Mouse (Mus musculus) retina, postnatal 7 days (tissue): ENCODE measurements around the gene Slc13a2.

ENCODE experiments used
- DNase-seq: peaks from one replicate; pipeline ENCODE4 v3.0.0-alpha.2; 2012; ENCODE audit warnings: low read depth, low spot score

Slc13a2 gene

DNA sequence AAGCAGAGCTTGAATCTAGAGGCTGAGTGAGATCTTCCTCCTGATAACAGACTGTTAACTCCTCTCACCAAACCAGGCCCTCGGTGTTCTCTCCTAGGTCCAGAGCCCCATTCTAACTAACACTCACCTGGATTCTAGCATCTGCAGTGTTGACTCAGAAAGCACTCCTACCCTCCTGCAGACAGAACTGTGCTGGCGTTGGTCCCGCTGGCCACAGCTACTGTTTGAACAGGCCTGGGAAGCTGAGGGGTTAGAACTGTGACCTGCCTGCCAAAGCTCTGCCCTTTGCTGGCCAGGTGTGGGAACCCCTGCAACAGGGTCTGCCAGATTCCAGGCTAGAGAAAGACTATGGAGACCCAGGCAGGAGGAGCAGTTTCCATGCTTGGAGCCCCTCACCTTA is 29.3 kb downstream of the Slc13a2 start:
- DNase-seq: no peak

DNA sequence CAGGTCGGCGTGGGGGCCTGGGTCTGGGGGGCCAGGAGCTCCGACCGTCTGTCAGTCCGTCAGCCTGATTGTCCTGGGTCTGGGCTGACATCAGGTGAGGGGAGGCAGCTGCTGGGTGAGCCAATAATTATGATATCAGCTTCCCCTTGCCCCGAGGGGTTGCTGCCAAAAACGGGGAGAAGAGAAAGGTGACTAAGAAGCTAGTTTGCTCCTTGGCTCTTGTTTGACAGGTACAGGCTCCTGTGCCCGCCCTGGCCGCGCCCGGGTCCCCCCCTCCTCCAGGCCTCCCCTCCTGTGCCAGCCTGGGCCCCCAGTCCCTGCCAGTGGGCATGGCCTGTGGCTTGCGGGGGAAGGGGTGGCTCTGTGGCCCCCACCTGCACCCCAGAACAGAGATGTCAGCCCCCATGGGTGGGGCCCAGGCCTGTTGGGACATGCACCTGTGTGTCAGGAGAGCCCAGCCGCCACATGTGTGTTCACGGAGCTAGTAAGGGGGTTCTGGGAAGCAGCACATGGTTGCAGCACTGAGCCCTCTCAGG is 35.4 kb downstream of the Slc13a2 start, which contains the start of gene Foxn1:
Foxn1 (minus strand) TSS at position 51 of the 536 bp plus-strand sequence.
- no peak for DNase-seq

DNA sequence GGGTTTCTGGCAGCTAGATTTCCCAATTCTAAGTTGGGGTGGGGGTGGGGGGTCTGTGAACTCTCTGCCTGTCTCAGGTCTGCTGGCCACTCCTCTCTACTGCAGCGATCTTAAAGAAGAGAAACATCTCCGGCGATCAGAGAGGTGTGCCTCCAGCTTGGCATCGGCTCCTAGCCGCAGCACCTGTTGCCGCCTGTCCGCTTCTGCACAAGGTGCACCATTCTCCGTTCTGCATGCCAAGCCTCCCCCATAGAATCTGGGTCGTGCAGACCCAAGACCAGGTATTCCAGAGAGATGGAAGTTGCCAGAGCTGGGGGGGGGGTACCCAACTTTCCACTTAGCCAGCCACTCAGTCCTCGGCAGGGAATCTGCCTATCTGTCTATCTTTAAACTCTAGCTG is 36.2 kb downstream of the Slc13a2 start:
- no peak for DNase-seq

DNA sequence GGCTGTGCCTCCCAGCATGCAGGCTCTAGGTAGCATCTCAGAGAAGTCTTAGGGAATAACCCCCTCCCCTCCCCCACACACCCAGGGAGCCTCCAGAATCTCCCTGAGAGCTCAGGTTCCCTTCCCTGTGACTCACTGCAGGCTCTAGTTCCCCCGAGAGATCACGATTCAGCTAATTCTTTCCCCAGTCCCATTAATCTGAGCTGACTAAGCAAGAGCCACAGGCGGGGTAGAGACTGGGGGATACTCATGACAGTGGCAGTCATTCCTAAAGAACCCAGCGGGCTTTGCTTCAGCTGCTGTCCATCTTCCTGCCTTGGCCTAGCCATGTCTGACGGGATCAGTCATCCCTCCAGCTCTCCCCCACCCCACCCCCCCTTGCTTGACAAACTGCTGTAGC is 39.3 kb downstream of the Slc13a2 start:
- no peak for DNase-seq

DNA sequence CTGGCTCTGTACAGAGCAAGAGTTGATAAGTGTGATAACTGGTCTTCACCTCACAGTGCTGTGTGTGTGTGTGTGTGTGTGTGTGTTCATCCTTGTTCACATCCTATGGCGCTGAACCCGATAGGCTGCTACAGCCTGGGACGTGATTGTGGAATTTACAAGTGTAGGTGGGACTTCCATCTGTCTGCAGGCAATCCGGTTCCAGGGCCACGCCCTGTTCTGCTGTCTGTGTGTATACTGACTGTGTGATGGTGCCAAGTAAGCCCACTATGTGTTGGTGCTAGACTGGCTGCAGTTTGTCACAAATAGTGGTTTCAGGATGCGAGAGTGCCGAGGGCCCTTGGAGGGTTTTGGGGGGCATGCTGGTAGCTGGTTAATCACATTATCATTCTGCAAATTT is 39.7 kb downstream of the Slc13a2 start:
- DNase-seq: no peak

DNA sequence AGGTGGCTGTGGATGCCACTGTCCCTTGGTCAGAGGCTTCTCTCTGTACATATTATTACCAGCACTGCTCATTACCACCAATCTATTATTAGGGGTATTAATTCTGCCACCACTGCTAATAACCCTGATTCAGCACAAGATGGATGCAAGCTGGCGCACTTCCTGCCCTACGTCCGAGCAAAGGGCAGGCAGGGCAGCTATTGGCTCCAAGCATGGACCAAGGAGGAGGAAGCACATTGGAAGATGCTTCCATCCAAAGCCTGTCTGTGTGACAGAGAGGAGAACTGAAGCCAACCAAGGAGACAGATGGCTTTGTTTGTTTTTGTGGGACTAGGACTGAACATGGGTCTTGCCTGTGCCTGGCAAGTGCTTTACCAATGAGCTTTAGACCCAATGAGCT is 41.0 kb downstream of the Slc13a2 start:
- DNase-seq: no peak

DNA sequence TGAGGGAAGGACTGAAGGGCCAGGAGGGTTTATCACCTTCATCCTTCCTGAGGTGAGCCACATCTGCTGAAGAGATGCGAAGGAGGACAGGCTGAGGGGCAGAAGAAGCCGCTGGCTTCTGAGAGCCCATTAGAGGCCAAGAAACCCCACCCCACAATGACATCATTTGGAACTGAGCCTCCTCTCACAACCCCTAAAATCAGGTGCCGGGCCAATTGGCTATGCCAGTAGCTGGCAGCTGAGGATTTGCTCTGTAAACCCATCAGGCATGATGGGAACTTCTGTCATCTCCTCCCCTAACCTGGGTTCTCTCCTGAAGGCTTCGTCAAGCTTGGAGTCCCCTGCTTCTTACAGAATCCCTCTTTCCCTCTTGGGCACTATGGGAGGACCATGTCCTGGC is 41.7 kb downstream of the Slc13a2 start:
- no peak for DNase-seq

DNA sequence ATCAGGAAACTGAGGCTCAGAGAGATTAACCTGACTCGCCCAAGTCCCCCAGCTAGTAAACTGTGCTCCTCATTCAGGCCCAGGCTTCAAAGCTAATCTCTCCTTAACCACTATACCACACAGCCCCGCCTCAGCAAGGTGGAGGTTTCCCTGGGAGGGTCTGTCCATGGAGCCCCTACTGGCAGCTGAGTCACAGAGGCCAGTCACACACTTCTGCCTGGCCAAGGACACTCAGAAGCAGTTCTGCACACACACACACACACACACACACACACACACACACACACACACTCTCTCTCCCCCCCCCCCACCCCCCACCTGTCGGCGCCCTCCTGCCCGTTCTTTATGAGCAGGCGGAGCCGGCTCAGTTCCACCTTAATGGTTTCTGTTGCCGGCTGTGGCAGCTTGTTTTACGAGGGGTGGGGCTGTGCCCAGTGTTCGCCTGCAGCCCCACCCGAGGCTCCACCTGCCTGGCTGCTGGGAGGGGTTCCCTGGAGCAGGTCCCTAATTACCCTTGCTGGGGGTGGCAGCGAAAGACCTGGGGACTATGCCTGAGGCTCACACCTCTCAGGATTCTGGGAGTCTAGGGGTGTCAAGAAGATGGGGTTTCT is 44.4 kb downstream of the Slc13a2 start:
- no peak for DNase-seq

DNA sequence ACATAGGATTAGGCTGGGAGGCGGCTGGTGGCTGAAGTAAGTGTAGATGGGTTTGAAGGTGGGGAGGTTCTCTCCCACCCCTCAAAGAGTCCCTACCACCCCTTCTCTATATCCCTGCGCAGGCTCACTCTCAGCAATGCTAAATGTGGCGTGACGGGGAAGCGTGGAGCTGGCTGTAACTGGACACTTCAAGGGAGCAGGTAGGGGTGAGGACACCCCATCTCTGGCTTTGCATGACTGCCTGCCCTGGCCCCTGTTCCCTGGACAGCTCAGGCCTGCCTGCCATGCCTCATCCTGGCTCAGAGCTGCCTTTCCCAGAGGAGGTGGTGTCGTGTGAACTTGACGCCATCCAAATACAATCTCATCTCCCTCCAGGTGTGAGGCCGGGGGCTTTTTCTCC is 47.9 kb downstream of the Slc13a2 start:
- DNase-seq: no peak

DNA sequence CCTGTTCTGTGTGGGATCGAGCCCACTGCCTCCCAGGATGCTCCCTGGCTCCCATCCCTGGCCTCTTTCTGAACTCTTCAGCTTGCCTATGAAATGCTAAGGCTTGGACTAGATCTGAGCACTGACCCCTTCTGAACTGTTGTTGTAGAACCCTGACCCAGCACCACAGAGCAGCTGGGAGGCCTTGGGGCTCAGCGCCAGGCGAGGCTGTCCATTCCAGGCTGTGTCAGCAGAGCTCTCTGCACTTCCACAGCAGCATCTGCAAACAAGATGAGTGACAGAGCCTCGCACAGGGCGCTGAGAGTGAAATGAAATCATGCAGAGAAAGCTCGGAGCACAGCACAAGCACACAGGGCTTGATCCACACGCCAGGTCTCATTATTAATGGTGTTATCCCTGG is 49.4 kb downstream of the Slc13a2 start:
- DNase-seq: no peak

DNA sequence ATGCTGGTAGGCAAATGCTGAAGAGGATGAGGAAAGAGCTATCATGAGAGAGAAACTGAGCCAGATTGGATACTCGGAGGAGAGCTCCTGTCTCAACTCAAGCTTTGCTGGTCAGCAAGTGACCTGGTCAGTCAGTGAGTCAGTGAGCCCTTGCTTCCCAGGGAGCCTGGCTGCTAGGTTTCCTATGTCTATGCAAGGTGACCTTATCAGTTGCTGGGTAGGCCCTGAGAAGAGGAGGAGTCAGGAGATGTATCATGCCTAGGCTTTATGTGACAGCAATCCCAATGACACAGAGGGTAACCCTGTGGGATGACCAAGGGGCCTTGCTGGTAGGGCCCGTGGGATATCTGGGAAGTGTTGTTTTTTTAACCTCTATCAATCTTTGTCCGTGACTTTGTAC is 49.9 kb downstream of the Slc13a2 start:
- DNase-seq: no peak

DNA sequence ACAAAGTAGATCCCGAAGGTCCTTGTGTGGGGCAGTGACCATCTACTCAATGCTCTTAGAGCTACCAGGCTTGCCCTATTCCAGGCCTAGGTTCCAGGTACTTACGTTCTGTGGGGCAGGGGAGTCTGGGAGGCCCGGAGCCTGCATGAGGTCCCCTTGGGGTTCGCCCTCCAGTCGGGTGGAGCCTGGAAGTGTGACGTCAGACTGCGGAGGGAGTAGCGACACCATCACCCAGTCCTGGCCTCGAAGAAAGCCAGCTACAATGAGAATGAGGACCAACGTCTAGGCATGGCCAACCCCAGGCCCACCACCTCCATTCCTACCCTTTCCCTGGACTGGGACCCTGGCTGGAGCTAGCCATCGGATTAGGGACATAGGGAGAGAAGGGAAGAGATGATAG is 50.3 kb downstream of the Slc13a2 start:
- no peak for DNase-seq

DNA sequence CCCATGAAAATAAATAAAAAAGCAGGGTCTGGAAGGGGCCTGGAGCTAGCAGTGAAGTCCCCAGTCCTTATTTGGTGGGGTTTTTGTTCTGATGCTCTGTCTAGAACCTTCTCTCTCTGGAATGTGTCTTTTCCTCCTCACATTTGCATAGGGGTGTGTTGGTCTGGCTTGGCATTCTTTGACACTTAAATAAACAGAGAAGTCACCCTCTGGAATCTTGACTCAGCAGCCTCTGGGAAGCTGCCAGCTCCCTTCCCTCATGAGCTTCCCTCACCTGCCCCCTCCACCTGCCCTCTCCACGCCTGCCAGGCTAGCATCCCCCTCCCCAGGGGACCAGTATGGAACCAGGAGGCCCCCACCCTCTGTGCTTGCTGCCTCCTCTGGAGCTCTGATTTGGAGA is 51.6 kb downstream of the Slc13a2 start:
- DNase-seq: no peak

DNA sequence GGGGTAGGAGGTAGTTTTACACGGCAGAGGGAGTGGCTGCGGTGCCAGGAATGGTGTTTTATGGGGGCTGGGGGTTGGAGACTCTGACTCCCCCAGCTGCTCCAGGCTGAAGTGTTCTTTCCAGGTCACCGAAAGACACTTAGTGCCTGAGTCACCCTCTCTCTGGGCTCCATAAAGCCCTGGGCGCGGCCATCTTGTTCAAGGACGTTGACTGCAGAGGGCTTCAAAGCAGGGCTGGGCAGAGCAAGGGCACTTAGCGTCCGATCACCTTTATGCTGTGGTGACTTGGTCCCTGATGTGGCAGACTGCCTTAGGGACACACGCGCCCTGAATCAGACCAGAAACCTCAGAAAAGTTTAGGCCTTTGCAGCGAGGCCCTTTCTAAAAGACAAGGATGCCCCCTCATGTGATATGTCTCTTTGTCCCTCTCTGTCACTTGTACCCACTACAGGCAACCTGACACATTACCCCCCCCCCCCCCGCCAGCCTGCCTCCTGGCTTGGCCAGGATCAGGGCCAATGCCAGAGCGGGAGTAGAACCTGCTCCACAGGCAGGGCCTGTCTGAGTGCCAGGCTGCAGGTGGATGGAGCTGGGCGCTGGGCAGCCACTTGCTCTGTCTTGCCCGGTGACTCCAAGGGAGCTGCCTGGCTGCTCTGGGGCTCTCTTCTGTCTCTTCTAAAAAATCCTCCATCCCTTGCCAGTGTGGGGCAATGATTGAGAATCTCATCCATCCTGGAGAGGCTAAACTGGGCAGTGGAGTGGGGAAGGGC is 54.4 kb downstream of the Slc13a2 start:
- DNase-seq: no peak

DNA sequence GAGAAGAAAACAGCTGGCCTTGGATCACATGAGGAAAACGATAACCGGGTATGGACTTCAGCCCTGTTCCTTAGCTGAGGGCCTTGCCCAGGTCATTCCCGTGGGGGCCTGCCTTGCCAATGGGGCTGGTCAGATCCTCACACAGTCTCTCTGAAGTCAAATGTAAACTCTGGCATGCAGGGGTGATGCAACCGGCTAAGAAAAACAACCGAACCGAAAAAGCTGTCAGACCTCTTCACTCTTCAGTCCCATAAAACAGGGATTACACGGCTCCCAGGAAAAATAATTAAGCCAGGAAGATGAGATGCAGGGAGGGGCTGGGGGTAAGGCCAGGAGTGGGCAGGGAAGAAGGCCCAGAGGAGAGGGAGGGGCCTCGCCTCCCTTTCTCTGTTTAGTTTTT is 57.9 kb downstream of the Slc13a2 start:
- no peak for DNase-seq

DNA sequence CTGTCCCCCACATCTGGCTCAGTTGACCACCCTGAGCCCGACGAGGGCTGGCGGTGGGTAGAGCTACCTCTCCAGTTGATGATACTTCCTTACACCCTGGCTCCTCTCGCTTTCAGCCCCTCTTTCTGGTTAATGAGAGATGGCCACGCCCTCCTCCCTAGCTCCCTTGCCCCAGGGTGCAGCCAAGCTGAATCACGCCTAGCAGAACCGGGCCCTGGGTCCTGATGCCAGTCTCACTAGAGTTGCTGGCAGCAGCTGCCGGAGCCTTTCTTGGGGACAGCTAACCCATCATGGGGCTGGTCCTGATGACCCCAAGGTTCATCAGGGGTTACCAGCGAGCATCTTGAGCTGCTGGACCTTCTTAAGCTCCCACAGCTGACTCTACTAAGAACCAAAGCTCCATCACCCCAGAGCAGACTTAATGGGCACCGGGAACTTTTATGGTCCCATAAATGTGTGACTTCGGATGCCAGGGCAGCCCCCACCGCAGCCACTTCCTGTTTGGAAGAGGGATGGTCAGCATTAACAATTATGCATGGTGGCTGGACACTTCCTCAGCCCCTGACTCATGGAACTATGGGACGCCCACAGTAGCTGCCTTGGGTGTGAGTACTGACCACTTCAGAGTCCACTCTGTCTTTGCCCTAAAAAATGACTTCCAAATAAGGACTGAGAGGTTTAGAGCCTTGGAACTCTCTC is 58.6 kb downstream of the Slc13a2 start:
- DNase-seq: no peak

DNA sequence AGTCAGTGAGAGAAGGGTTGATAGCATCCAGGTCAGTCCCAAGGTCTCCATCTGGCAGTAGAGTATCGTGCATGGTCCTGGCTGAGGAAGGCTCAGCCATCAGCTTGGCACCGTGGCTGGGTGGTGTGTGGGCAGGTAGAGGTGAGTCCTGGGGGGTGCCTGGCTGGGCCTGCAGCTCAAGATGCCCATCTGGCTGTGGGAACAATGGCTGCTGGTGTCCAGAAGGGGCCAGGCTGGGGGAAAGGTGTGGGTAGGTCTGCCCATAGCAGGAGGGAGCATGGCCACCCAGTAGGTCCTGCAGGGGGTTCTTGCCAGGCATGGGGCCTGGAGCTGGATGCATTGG is 61.3 kb downstream of the Slc13a2 start:
- no peak for DNase-seq

DNA sequence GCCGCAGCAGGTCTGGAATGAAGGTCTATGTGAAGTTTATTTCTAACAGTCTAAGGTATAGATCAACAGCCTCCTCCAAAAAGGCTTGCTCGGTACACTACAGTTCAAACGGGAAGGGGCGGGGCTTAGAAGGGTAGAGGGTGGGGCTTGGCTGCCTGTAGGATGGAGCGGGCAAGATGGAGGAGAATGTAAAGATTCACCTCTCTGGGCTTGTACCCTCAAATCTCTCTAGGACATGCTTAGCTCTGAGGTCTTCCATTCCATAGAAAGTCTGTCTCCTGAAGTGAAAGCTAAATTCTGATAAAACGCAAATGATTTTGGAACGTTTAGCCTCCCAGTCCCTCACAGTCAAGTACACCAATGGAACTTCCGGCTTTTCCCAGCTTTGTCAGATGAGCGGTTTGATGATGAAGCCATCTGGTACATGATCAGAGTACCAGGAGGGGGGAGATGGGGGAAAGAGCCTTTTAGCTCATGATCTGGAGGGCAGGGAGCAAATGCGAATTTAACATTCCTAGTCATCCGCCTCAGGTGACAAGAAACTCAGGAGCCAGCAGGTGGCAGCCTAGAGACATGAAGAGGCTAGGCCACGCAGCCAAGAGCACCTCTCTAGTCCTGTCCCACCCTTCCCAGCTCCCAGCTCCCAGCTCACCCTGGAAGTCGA is 61.8 kb downstream of the Slc13a2 start:
- peak; percentile 76 for DNase-seq

DNA sequence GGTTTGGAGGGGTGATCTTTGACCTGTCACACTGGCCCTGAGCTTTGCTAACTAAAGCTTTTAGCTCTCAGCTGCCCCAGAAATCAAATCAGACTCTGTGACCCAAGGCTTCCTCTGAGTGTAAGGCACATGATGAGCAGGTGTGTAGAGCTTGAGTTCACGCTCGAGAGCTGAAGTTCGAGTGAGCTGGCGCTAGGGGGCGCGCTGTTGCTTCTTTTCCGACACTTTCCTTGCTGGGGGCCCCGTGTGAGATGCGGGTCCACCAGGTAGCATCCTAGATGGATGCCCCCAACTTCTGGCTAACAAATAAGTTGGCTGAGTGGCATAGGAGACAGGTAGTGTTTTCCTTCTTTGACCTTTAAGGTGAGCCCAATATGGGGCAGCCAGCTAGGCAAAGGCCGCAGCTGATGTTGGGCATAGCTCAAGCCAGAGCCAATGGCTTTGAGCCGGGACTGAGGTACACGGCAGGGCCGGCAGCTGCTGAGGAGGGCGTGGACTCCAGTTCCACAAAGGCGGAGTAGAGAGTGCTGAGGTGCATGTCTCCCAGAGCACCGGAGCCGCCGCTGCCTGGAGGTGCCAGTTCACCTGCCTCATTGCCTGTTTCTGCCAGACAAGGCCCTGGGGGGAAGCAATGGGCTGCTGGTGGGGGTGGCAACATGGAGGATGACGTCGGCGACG is 63.5 kb downstream of the Slc13a2 start:
- DNase-seq: no peak

DNA sequence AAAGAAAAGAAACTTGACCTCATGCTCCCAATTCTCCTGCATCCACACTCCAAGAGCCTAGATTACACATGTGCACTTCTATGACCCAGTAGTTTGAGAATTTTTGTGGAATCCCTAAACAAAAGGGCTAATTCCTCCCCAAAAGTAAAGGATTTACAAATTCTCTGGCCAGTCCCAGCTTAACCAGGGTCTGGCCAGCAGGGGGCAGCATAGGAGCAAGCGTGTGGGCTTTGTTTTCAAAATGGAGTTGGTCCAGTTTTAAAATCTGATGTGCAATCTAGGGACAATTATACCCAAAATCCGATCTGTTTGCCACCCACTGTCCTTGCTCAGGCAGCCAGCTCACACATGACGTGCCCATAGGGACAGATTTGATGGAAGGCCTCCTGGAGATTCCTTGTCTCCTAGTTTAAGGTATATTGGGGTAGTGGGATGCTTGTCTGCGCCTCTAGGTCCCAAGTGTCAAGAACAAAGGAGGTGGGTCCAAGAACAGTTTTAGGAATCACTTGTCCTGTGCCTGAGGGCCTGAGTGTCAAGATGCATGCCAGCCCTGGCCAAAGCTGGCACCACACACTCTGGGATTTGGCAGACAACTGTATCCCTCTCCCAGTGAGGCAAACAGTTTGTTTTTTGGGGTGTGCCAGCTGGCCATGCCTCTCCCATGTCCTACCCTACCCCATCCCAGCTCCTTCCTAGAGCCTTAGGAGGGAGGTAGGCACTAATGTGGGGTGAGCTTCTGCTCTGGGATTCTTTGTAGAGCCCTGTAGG is 66.4 kb downstream of the Slc13a2 start:
- DNase-seq: no peak

DNA sequence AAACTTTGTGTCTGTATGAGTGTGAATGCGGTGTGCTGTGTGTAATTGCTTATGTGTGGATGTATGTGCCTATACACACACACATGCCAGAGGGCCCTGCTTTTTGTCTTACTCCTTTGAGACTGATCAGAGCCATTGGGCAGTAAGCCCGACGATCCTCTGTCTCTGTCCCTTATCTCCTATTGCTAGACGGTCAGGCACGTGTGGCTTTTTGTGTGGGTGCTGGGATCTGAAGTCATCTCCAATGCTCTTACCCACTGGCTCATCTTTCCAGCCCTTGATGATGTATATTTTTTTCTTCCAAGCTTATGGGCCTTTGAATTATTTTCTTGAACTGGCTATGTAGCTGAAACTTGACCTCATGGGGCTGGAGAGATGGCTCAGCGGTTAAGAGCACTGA is 67.1 kb downstream of the Slc13a2 start:
- no peak for DNase-seq
